Mouse (Mus musculus) stomach, postnatal 0 days (tissue): Measurements from ENCODE around the gene Olfr481.

Experiments used
- CTCF ChIP-seq: IDR thresholded peaks from 2 replicates; pipeline ENCODE4 v1.5.1; 2016; ENCODE audit warnings: antibody characterized with exemption, low read depth, mild to moderate bottlenecking, moderate library complexity
- EP300 ChIP-seq: optimal IDR thresholded peaks from 2 replicates; pipeline ENCODE3; 2016; ENCODE audit warnings: antibody characterized with exemption

DNA sequence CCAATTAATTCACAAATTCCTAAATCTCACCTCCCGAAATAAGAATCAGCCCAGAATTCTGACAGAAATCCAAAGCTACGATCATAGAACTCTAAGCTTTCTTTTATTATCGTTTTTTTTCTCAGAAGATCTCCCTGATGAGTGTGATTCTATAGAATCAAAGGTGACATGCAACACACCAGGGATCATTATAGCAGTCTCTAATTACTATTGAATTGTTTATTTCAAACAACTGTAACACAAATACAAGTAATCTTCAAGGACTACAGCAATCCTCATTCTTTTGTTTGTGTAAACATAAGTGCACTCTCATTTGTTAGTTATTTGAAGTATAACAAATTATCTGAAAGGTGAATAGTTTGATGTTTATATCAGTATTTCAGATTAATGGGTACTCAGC is 45.8 kb upstream of the Olfr481 start, which contains the start of gene Olfr478:
- TF ChIP-seq CTCF, result no peak
- no peak for TF ChIP-seq EP300
